Mouse (Mus musculus) testis, postnatal 14 days (tissue): Measurements from ENCODE around the gene Slc2a8.

Source experiments
- DNase-seq: peaks from one replicate; pipeline ENCODE4 v3.0.0; 2021; ENCODE audit warnings: low spot score

Gene Slc2a8

DNA sequence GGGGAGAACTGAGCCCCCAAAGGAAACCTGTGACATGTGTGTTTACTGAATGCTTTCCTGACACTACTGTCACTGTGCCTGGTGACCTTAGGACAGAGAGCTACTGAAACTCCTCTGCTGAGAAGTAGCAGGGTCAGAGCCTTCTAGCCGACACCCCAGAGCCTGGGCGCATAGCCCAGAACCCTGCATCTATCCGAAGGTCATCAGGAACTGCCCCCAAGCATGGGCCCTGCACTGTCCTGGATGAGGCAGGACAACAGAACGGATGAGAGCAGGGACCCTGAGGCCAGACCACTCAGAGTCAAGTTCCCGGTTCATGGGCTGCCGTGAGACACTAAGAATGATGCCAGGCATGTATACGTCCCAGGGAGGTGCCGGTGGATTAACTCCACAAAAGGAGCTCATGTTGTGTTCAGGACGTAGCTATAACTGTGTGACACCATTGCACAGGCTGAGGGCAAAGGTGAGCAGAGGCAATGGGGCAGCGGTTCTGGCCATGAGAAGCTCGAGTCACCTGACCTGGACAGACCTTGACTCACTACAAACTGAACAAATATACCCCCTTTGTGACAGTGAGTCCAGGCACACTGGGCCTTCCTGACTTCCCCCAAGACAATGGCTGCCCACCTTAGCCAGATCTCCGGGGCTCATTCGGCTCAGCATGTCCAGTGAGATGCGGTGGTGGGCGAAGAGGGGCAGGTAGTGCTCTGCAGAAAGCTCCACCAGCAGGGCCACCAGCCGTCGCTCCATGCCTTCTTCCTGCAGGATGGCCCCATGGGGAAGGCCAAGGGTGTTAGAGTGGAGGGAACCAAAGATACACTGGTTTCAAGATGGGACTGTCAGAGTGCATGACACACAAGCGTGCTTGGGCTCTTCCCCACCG, 52.7 kb downstream of the Slc2a8 start:
- no peak for DNase-seq

GRCm38 (mm10) chr2:32928235-32928946, 53.5 kb downstream of the Slc2a8 start:
- peak; percentile 48 for DNase-seq

DNA sequence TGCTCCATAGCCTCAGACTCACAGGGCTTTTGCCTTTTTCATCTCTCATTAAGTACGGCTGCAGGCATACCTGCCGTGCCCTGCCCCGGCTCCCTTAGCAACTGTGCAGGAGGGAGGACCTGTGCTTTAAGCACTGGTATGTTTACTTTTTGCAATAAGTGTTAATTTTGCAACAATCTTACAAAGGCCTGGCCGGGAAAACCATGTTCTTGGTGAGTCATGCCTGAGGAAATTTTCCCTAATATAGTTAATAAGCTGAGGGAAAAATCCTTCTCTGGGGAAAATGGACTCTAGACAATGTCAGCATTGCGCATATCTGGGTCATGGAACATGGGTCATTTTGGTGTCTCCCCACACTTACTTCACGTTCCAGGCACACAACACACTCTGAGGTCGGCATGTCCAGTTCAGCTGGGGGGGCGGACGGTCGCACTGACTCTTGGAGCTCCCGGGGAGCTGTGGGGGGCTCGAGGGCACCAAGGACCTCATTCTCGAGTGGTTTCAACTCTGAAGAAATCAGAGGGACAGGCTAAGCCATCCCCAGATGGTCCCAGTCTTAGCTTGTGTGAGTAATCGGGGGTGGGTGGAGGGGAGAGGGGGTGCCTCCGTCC, 54.2 kb downstream of the Slc2a8 start:
- no peak for DNase-seq

GRCm38 (mm10) chr2:32926330-32927075, 55.4 kb downstream of the Slc2a8 start:
- DNase-seq, result no peak

GRCm38 (mm10) chr2:32924306-32924844, 57.5 kb downstream of the Slc2a8 start:
- DNase-seq, result no peak

- no peak for DNase-seq
These were observed 58.2 kb downstream of the Slc2a8 start for GRCm38 (mm10) chr2:32923551-32924250.
